In genomic region chr12:87028068-87028467, GRCm38 (mm10) we compare ENCODE assay signal across 28 mouse cellular contexts. TPM values are rescaled to one million over a fixed set of nuclear protein-coding genes. Genes with fewer than 3 reads are reported as not detected.
DNase-seq lines count a peak whose midpoint lies in the region; ATAC-seq and TF ChIP-seq lines count a peak whose summit lies in the region.
"Had no signal": no experiment of that assay in that cellular context is flagged by ENCODE, and none has a peak within 500 bp of the region (broad histone marks: within the 10 kb centered on the region; RNA-seq: fewer than 3 reads in every experiment).

No protein-coding gene starts in this region.

- no peak overlapping the region for H3K9ac ChIP-seq in hindbrain, embryonic 13.5 days
- no peak overlapping the region for H3K9ac ChIP-seq in hindbrain, embryonic 12.5 days
- H3K9ac ChIP-seq in midbrain, embryonic 15.5 days: 0 out of 2 replicates have a peak overlapping the region, but pooled peaks have one; percentile 3
- H3K9ac ChIP-seq in midbrain, embryonic 13.5 days (replicated peaks): no peak overlapping the region
- H3K9ac ChIP-seq in midbrain, postnatal 0 days (replicated peaks; ENCODE audit: low read length, poor library complexity, severe bottlenecking): no peak overlapping the region
- H3K9ac ChIP-seq: limb, embryonic 13.5 days; liver, embryonic 12.5 days; neural tube, embryonic 12.5 days; stomach, embryonic 15.5 days had no signal

- no peaks in the 10 kb centered on the region for H3K36me3 ChIP-seq in hindbrain, embryonic 13.5 days
- H3K36me3 ChIP-seq in hindbrain, embryonic 12.5 days: no peaks in the 10 kb centered on the region
- H3K36me3 ChIP-seq in midbrain, embryonic 15.5 days (replicated peaks): no peaks in the 10 kb centered on the region
- no peaks in the 10 kb centered on the region for H3K36me3 ChIP-seq in midbrain, embryonic 13.5 days
- no peaks in the 10 kb centered on the region for H3K36me3 ChIP-seq in midbrain, postnatal 0 days (ENCODE audit: insufficient read depth, low read length)
- H3K36me3 ChIP-seq: embryonic facial prominence, embryonic 10.5 days; forebrain, embryonic 10.5 days; limb, embryonic 13.5 days; liver, embryonic 12.5 days; neural tube, embryonic 12.5 days; stomach, embryonic 15.5 days had no signal

- no peak for TF ChIP-seq CTCF in cerebellum, adult 2 months (IDR thresholded peaks at IDR 0.05; ENCODE audit: borderline replicate concordance, insufficient read depth, low read depth, low read length)
- no peak for TF ChIP-seq CTCF in midbrain, postnatal 0 days (IDR thresholded peaks at IDR 0.05)

- peak; percentile 43 to 53 for DNase-seq in cerebellum, adult 2 months
- DNase-seq in cerebellum, adult 9-11 months: no peak
- DNase-seq in midbrain, postnatal 0 days (ENCODE audit: low spot score): no peak
- DNase-seq: adrenal gland, postnatal 14 days; gastrocnemius, adult 2 months; heart, postnatal 4 days; kidney, adult 9 months; kidney, postnatal 14 days; layer of hippocampus, postnatal 36 days; lung, adult 2 months; lung, postnatal 14 days; thymus, postnatal 36 days had no signal

- H3K9me3 ChIP-seq in hindbrain, embryonic 13.5 days: no peaks in the 10 kb centered on the region
- no peaks in the 10 kb centered on the region for H3K9me3 ChIP-seq in hindbrain, embryonic 12.5 days (replicated peaks)
- H3K9me3 ChIP-seq in midbrain, embryonic 15.5 days: no peaks in the 10 kb centered on the region
- H3K9me3 ChIP-seq in midbrain, embryonic 13.5 days: no peaks in the 10 kb centered on the region
- no peaks in the 10 kb centered on the region for H3K9me3 ChIP-seq in midbrain, postnatal 0 days (ENCODE audit: low read length)
- H3K9me3 ChIP-seq: embryonic facial prominence, embryonic 10.5 days; forebrain, embryonic 10.5 days; limb, embryonic 13.5 days; liver, embryonic 12.5 days; neural tube, embryonic 12.5 days; stomach, embryonic 15.5 days had no signal

- no peak for ATAC-seq in hindbrain, embryonic 13.5 days (ENCODE audit: low FRiP score)
- ATAC-seq in hindbrain, embryonic 12.5 days (ENCODE audit: low FRiP score): no peak
- no peak for ATAC-seq in midbrain, embryonic 15.5 days (replicated peaks)
- ATAC-seq in midbrain, embryonic 13.5 days: no peak
- no peak for ATAC-seq in midbrain, postnatal 0 days (ENCODE audit: low FRiP score)
- ATAC-seq in monocyte, adult 5-6 weeks (replicated peaks; ENCODE audit: insufficient number of reproducible peaks, low FRiP score, low TSS enrichment, poor library complexity, severe bottlenecking): no peak
- ATAC-seq: intestine, embryonic 16.5 days; liver, embryonic 12.5 days had no signal

- WGBS in cerebellum, adult 2 months: 11% methylated on average over 2 of the region's 2 CpGs
- 73% methylated on average over 2 of the region's 2 CpGs for WGBS in hindbrain, embryonic 13.5 days
- WGBS in hindbrain, embryonic 12.5 days: 90% methylated on average over 2 of the region's 2 CpGs
- 79% methylated on average over 2 of the region's 2 CpGs for WGBS in midbrain, embryonic 15.5 days
- WGBS in midbrain, embryonic 13.5 days: 79% methylated on average over 2 of the region's 2 CpGs
- WGBS in midbrain, postnatal 0 days: 61% methylated on average over 2 of the region's 2 CpGs

- peaks cover 44% of the 10 kb centered on the region for H3K4me1 ChIP-seq in cerebellum, adult 2 months (ENCODE audit: control insufficient read depth, insufficient read depth, low read length)
- H3K4me1 ChIP-seq in hindbrain, embryonic 13.5 days (replicated peaks): peaks cover 24% of the 10 kb centered on the region
- peaks cover 13% of the 10 kb centered on the region for H3K4me1 ChIP-seq in hindbrain, embryonic 12.5 days
- peaks cover 23% of the 10 kb centered on the region for H3K4me1 ChIP-seq in midbrain, embryonic 15.5 days
- peaks cover 18% of the 10 kb centered on the region for H3K4me1 ChIP-seq in midbrain, embryonic 13.5 days (replicated peaks)
- peaks cover 9% of the 10 kb centered on the region; the same call in 1 of the 2 replicates for H3K4me1 ChIP-seq in midbrain, postnatal 0 days (ENCODE audit: insufficient read depth, low read length)

- H3K27me3 ChIP-seq in cerebellum, adult 2 months (ENCODE audit: control insufficient read depth, insufficient read depth, low read length): no peaks in the 10 kb centered on the region
- peaks cover 13% of the 10 kb centered on the region for H3K27me3 ChIP-seq in hindbrain, embryonic 13.5 days
- peaks cover 30% of the 10 kb centered on the region for H3K27me3 ChIP-seq in hindbrain, embryonic 12.5 days
- H3K27me3 ChIP-seq in midbrain, embryonic 15.5 days (replicated peaks): no peaks in the 10 kb centered on the region
- peaks cover 17% of the 10 kb centered on the region; the same call in 1 of the 2 replicates for H3K27me3 ChIP-seq in midbrain, embryonic 13.5 days
- H3K27me3 ChIP-seq in midbrain, postnatal 0 days (ENCODE audit: insufficient read depth, low read length): no peaks in the 10 kb centered on the region

- H3K27ac ChIP-seq in cerebellum, adult 2 months (ENCODE audit: insufficient read depth, low read length): peak overlapping the region; percentile 86
- H3K27ac ChIP-seq in hindbrain, embryonic 13.5 days: no peak overlapping the region
- H3K27ac ChIP-seq in hindbrain, embryonic 12.5 days: no peak overlapping the region
- H3K27ac ChIP-seq in midbrain, embryonic 15.5 days: no peak overlapping the region
- no peak overlapping the region for H3K27ac ChIP-seq in midbrain, embryonic 13.5 days
- no peak overlapping the region for H3K27ac ChIP-seq in midbrain, postnatal 0 days (ENCODE audit: low read depth, low read length)
- H3K27ac ChIP-seq: embryonic facial prominence, embryonic 10.5 days; forebrain, embryonic 10.5 days; gastrocnemius, adult 2 months; limb, embryonic 13.5 days; liver, embryonic 12.5 days; neural tube, embryonic 12.5 days; stomach, embryonic 15.5 days had no signal

- peak; percentile 18; the same call in 1 of the 2 replicates for TF ChIP-seq POLR2A in cerebellum, adult 2 months (IDR thresholded peaks at IDR 0.05; ENCODE audit: borderline replicate concordance, insufficient read depth, low read length)

- no peak overlapping the region for H3K4me2 ChIP-seq in hindbrain, embryonic 13.5 days
- no peak overlapping the region for H3K4me2 ChIP-seq in hindbrain, embryonic 12.5 days (replicated peaks)
- H3K4me2 ChIP-seq in midbrain, embryonic 15.5 days: peak overlapping the region; percentile 77
- no peak overlapping the region for H3K4me2 ChIP-seq in midbrain, embryonic 13.5 days (replicated peaks)
- peak overlapping the region; percentile 78 for H3K4me2 ChIP-seq in midbrain, postnatal 0 days (ENCODE audit: low read depth, low read length, poor library complexity, severe bottlenecking)
- H3K4me2 ChIP-seq: limb, embryonic 13.5 days; liver, embryonic 12.5 days; stomach, embryonic 15.5 days had no signal

- H3K4me3 ChIP-seq in cerebellum, adult 2 months (replicated peaks; ENCODE audit: insufficient read depth, low read depth, low read length): peak overlapping the region; percentile 94
- H3K4me3 ChIP-seq in hindbrain, embryonic 13.5 days: 0 out of 2 replicates have a peak overlapping the region, but pooled peaks have one; percentile 55
- H3K4me3 ChIP-seq in hindbrain, embryonic 12.5 days: no peak overlapping the region
- H3K4me3 ChIP-seq in midbrain, embryonic 15.5 days: no peak overlapping the region
- no peak overlapping the region for H3K4me3 ChIP-seq in midbrain, embryonic 13.5 days (replicated peaks)
- H3K4me3 ChIP-seq in midbrain, postnatal 0 days (ENCODE audit: low read depth, low read length): peak overlapping the region; percentile 63; the same call in 1 of the 2 replicates
- H3K4me3 ChIP-seq: embryonic facial prominence, embryonic 10.5 days; forebrain, embryonic 10.5 days; gastrocnemius, adult 2 months; limb, embryonic 13.5 days; liver, embryonic 12.5 days; neural tube, embryonic 12.5 days; stomach, embryonic 15.5 days had no signal

RNA-seq across cellular contexts. Expression of gene Tmem63c, which starts 6.9 kb away (rescaled TPM):
- polyA plus RNA-seq in cerebellum, adult 2 months (2012; rRNA removed): 55.9 and 71.0 TPM in 2 replicates
- polyA plus RNA-seq in hindbrain, embryonic 13.5 days (2015; fragmentation: Nextera tagmentation; extraction: Ambion mirVana): 6.8 and 7.3 TPM in 2 replicates
- 1.8 and 2.3 TPM in 2 replicates for polyA plus RNA-seq in hindbrain, embryonic 12.5 days (2016; fragmentation: Nextera tagmentation; extraction: Ambion mirVana)
- 11.1 and 12.7 TPM in 2 replicates for polyA plus RNA-seq in midbrain, embryonic 15.5 days (2015; fragmentation: Nextera tagmentation; extraction: Ambion mirVana)
- 3.7 and 4.3 TPM in 2 replicates for polyA plus RNA-seq in midbrain, embryonic 13.5 days (2015; fragmentation: Nextera tagmentation; extraction: Ambion mirVana)
- total RNA-seq in midbrain, postnatal 0 days (2014; rRNA removed): 25.4 and 30.1 TPM in 2 replicates
- 10.2 and 10.7 TPM in 2 replicates for polyA plus RNA-seq in midbrain, postnatal 0 days (2015; fragmentation: Nextera tagmentation; extraction: Ambion mirVana)
- total RNA-seq in monocyte, adult 5-6 weeks (2017): not detected in 3 replicates
- total RNA-seq: common myeloid progenitor, adult 5-6 weeks; gastrocnemius, adult 2 months; megakaryocyte, adult 5-6 weeks had no signal
- polyA plus RNA-seq: heart, embryonic 16.5 days; liver, embryonic 12.5 days had no signal

RNA-seq across cellular contexts. Expression of gene Zdhhc22, which starts 37.8 kb away (rescaled TPM):
- polyA plus RNA-seq in cerebellum, adult 2 months (2012; rRNA removed): 28.1 and 29.3 TPM in 2 replicates
- polyA plus RNA-seq in hindbrain, embryonic 13.5 days (2015; fragmentation: Nextera tagmentation; extraction: Ambion mirVana): 12.1 and 13.4 TPM in 2 replicates
- polyA plus RNA-seq in hindbrain, embryonic 12.5 days (2016; fragmentation: Nextera tagmentation; extraction: Ambion mirVana): 2.9 and 3.7 TPM in 2 replicates
- 17.8 and 21.8 TPM in 2 replicates for polyA plus RNA-seq in midbrain, embryonic 15.5 days (2015; fragmentation: Nextera tagmentation; extraction: Ambion mirVana)
- polyA plus RNA-seq in midbrain, embryonic 13.5 days (2015; fragmentation: Nextera tagmentation; extraction: Ambion mirVana): 6.0 and 7.1 TPM in 2 replicates
- total RNA-seq in midbrain, postnatal 0 days (2014; rRNA removed): 19.4 and 21.9 TPM in 2 replicates
- polyA plus RNA-seq in midbrain, postnatal 0 days (2015; fragmentation: Nextera tagmentation; extraction: Ambion mirVana): 30.9 and 32.2 TPM in 2 replicates
- 0.38 TPM in 1 of 3 replicates, not detected in the others for total RNA-seq in monocyte, adult 5-6 weeks (2017)
- total RNA-seq: common myeloid progenitor, adult 5-6 weeks; gastrocnemius, adult 2 months; gastrocnemius, postnatal 4 days; heart, postnatal 4 days; megakaryocyte, adult 5-6 weeks had no signal
- polyA plus RNA-seq: forebrain, embryonic 10.5 days; limb, embryonic 13.5 days; liver, embryonic 12.5 days; lung, adult 2 months had no signal

Comparison
In these comparisons a context has a peak if more than half of its experiments do, and no peak if none do; other contexts are left out.
1. DNase-seq: peak in cerebellum, adult 2 months (2 of 2); none in cerebellum, adult 9-11 months (single experiment) and midbrain, postnatal 0 days (single experiment).
2. H3K4me3 ChIP-seq: peak in cerebellum, adult 2 months (single experiment), hindbrain, embryonic 13.5 days (single experiment) and midbrain, postnatal 0 days (single experiment); none in hindbrain, embryonic 12.5 days (single experiment), midbrain, embryonic 15.5 days (single experiment) and midbrain, embryonic 13.5 days (single experiment).
3. H3K4me2 ChIP-seq: peak in midbrain, embryonic 15.5 days (single experiment) and midbrain, postnatal 0 days (single experiment); none in hindbrain, embryonic 13.5 days (single experiment), hindbrain, embryonic 12.5 days (single experiment) and midbrain, embryonic 13.5 days (single experiment).